Mouse (Mus musculus) cerebellum, adult 2 months (tissue): Measurements from ENCODE around the gene Mical1.

ENCODE experiments used
- CTCF ChIP-seq: fragments of 200-500 bp; IDR thresholded peaks from 2 replicates; pipeline ENCODE4 v1.5.1; 2011; ENCODE audit warnings: low read depth, mild to moderate bottlenecking, control low read depth, low read length, moderate library complexity, borderline replicate concordance; ENCODE audit not compliant: insufficient read depth
- POLR2A ChIP-seq: fragments of 200-500 bp; IDR thresholded peaks from 2 replicates; pipeline ENCODE4 v1.6.1; 2011; ENCODE audit warnings: low read length, control low read depth, borderline replicate concordance; ENCODE audit not compliant: insufficient read depth

- no peak for TF ChIP-seq CTCF
- TF ChIP-seq POLR2A, result no peak
Observed at GRCm38 (mm10) chr10:41535991-41536390, 59.9 kb downstream of the Mical1 start.
